Mouse (Mus musculus) C2C12 (cell line): ENCODE results near the gene Dact1.
A peak's percentile ranks its signal among the peaks of the same experiment; 100 is the strongest.

Experiments
- CEBPB ChIP-seq: IDR thresholded peaks from one replicate; pipeline ENCODE4 v1.6.1; 2011; ENCODE audit warnings: low read depth, mild to moderate bottlenecking, control low read depth, moderate library complexity
- CTCF ChIP-seq: IDR thresholded peaks from one replicate; pipeline ENCODE4 v1.5.1; 2011; ENCODE audit not compliant: control insufficient read depth, insufficient read depth, insufficient read length
- FOSL1 ChIP-seq: IDR thresholded peaks from one replicate; pipeline ENCODE4 v1.8.0; 2011; ENCODE audit warnings: mild to moderate bottlenecking, low read length; ENCODE audit not compliant: poor library complexity, insufficient read depth, severe bottlenecking
- MAX ChIP-seq: IDR thresholded peaks from one replicate; pipeline ENCODE4 v1.6.1; 2011; ENCODE audit warnings: mild to moderate bottlenecking, control low read depth
- MYOD1 ChIP-seq: IDR thresholded peaks from one replicate; pipeline ENCODE4 v1.6.1; 2011; ENCODE audit warnings: low read depth; ENCODE audit not compliant: control insufficient read depth, insufficient read length
- MYOG ChIP-seq: IDR thresholded peaks from one replicate; pipeline ENCODE4 v1.6.1; 2011; ENCODE audit not compliant: control insufficient read depth, insufficient read length; ENCODE audit errors: extremely low read depth
- USF1 ChIP-seq: IDR thresholded peaks from one replicate; pipeline ENCODE4 v1.6.1; 2011; ENCODE audit warnings: low read depth, mild to moderate bottlenecking, control low read depth, moderate library complexity

DNA sequence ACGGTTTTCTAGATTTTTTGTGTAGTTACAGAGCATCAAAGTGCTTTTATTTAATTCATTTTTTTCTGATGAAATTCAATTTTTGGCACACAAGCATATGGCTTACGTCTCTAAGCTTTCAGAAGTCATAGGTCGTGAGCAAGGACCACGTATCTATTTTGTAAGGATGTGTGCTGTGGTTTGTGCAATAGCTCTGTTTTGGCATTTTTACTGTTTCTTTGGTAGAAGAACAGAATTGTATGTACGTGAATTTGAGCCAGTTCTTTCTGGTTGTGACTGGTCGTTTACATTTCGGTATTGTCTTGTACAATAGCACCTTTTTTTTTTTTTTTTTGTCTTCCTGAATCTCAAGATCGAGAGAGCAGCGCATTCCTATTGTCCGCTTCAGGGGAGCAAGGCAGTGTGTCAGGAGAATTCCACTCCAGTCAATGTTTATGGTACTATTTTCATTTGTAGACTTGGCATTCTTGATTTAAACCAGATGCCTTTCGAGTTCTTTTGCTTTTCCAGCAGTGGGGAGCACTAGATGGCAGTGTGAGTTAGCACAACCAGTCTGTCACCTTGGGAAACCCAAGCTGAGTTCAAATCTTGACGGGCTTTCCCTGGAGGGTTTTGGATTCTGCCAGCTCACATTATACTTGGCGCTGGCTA is 1.7 kb downstream of the Dact1 start:
- TF ChIP-seq CTCF (peak; percentile 41), MYOG (no peak), USF1 (no peak), CEBPB (no peak), MYOD1 (no peak), FOSL1 (no peak), MAX (no peak)
